Mouse (Mus musculus): ENCODE results near the gene Lpar4. TPM values are rescaled to one million over a fixed set of nuclear protein-coding genes. Genes with fewer than 3 reads are reported as not detected.

Lpar4 gene
- polyA plus RNA-seq, 1 experiment from 2014 or later: 4.8 TPM

GRCm38 (mm10) chrX:106964326-106964725, 43.9 kb downstream of the Lpar4 start:
- H3K27ac ChIP-seq: no peak overlapping the region
- 56% methylated on average over 2 of the region's 2 CpGs for WGBS
- no peaks in the 10 kb centered on the region for H3K27me3 ChIP-seq (replicated peaks)
- no peak overlapping the region for H3K4me2 ChIP-seq
- no peaks in the 10 kb centered on the region for H3K4me1 ChIP-seq
- H3K9ac ChIP-seq: no peak overlapping the region
- no peak for ATAC-seq (replicated peaks)
- H3K36me3 ChIP-seq (replicated peaks): no peaks in the 10 kb centered on the region
- H3K9me3 ChIP-seq: no peaks in the 10 kb centered on the region
- no peak overlapping the region for H3K4me3 ChIP-seq

Other genes starting within 250 kb of the Lpar4 start
- gene Rtl3, start 80.0 kb upstream of the Lpar4 start, polyA plus RNA-seq (2015; fragmentation: Nextera tagmentation; extraction: Ambion mirVana): 0.68 and 0.86 TPM in 2 replicates
- gene P2ry10, start 167.9 kb downstream of the Lpar4 start, polyA plus RNA-seq (2015; fragmentation: Nextera tagmentation; extraction: Ambion mirVana): 0.06 TPM in 1 of 2 replicates, not detected in the other
- 0.15 and 0.22 TPM in 2 replicates for gene P2ry10b, start 228.3 kb downstream of the Lpar4 start, polyA plus RNA-seq (2015; fragmentation: Nextera tagmentation; extraction: Ambion mirVana)

All from midbrain, embryonic 15.5 days (tissue).